Mouse (Mus musculus): Measurements from ENCODE around the gene Lbh. TPM values are rescaled to one million over a fixed set of nuclear protein-coding genes. Genes with fewer than 3 reads are reported as not detected.
A peak's percentile ranks its signal among the peaks of the same experiment; 100 is the strongest.

Lbh gene
- polyA plus RNA-seq (2012; rRNA removed), result 6.2 and 7.3 TPM in 2 replicates
- polyA plus RNA-seq (2014; fragmentation: Nextera tagmentation; extraction: Ambion mirVana), result 0.76 and 0.85 TPM in 2 replicates

- WGBS (ENCODE audit: insufficient replicate concordance), result 0% methylated on average over 34 of the region's 35 CpGs
- Histone ChIP-seq H3K36me3 (replicated peaks; ENCODE audit: control insufficient read depth, insufficient read depth, low read depth) (no peaks in the 10 kb centered on the region), H3K27ac (no peak within 1 kb of the TSS), H3K4me1 (replicated peaks; ENCODE audit: control insufficient read depth in 2 of 2, insufficient read depth in 2 of 2, low read length in 1 of 2) (peaks cover 0 to 2% of the 10 kb centered on the region in 2 experiments; a peak in 1 of 4 replicates), H3K9ac (replicated peaks) (peak within 1 kb of the TSS; percentile 34; the same call in 1 of the 2 replicates), H3K27me3 (ENCODE audit: control insufficient read depth, insufficient read depth, low read length) (peaks cover 33% of the 10 kb centered on the region), H3K4me3 (ENCODE audit: insufficient read depth in 1 of 2, low read depth in 2 of 2, low read length in 2 of 2) (peak within 1 kb of the TSS; percentile 53 to 55), H3K9me3 (ENCODE audit: control insufficient read depth, low read length) (no peaks in the 10 kb centered on the region), H3K4me2 (ENCODE audit: low read depth) (peak within 1 kb of the TSS; percentile 71)
- ATAC-seq (ENCODE audit: insufficient read depth) (peak; percentile 73), DNase-seq (ENCODE audit: low read depth in 3 of 3, low spot score in 3 of 3) (peak; percentile 38 to 65 (median 50))
- TF ChIP-seq CTCF (IDR thresholded peaks at IDR 0.05; ENCODE audit: low read depth) (no peak), EP300 (IDR thresholded peaks at IDR 0.05; ENCODE audit: low read depth) (no peak)
Measured at GRCm38 (mm10) chr17:72918053-72918452, at the start of gene Lbh. Lbh (plus strand) TSS chr17:72918305.

GRCm38 (mm10) chr17:72878979-72879378 lies 39.1 kb upstream of the Lbh start:
- TF ChIP-seq EP300 (IDR thresholded peaks at IDR 0.05; ENCODE audit: low read depth), result no peak
- TF ChIP-seq CTCF (IDR thresholded peaks at IDR 0.05; ENCODE audit: low read depth), result no peak
- Histone ChIP-seq H3K36me3 (replicated peaks; ENCODE audit: control insufficient read depth, insufficient read depth, low read depth) (no peaks in the 10 kb centered on the region), H3K27ac (no peak overlapping the region), H3K9ac (replicated peaks) (no peak overlapping the region), H3K4me2 (ENCODE audit: low read depth) (no peak overlapping the region), H3K27me3 (ENCODE audit: control insufficient read depth, insufficient read depth, low read length) (no peaks in the 10 kb centered on the region), H3K4me3 (ENCODE audit: insufficient read depth in 1 of 2, low read depth in 2 of 2, low read length in 2 of 2) (no peak overlapping the region), H3K9me3 (ENCODE audit: control insufficient read depth, low read length) (no peaks in the 10 kb centered on the region), H3K4me1 (replicated peaks; ENCODE audit: control insufficient read depth in 2 of 2, insufficient read depth in 2 of 2, low read length in 1 of 2) (no peaks in the 10 kb centered on the region)
- WGBS (ENCODE audit: insufficient replicate concordance), result 67% methylated on average over 9 of the region's 9 CpGs
- DNase-seq (ENCODE audit: low read depth in 3 of 3, low spot score in 3 of 3), result no peak
- no peak for ATAC-seq (ENCODE audit: insufficient read depth)

- no peak for TF ChIP-seq EP300 (IDR thresholded peaks at IDR 0.05; ENCODE audit: low read depth)
- TF ChIP-seq CTCF (IDR thresholded peaks at IDR 0.05; ENCODE audit: low read depth), result no peak
- no peak overlapping the region for H3K27ac ChIP-seq
Measured at GRCm38 (mm10) chr17:72880156-72880555, 37.9 kb upstream of the Lbh start.

GRCm38 (mm10) chr17:72881051-72881450 lies 37.1 kb upstream of the Lbh start:
- no peak for DNase-seq (ENCODE audit: low read depth in 3 of 3, low spot score in 3 of 3)
- ATAC-seq (ENCODE audit: insufficient read depth), result no peak
- WGBS (ENCODE audit: insufficient replicate concordance), result 60% methylated on average over 3 of the region's 3 CpGs

More at GRCm38 (mm10) chr17:72880156-72880555, 37.9 kb upstream of the Lbh start:
- H3K9me3 ChIP-seq (ENCODE audit: control insufficient read depth, low read length), result no peaks in the 10 kb centered on the region
- no peaks in the 10 kb centered on the region for H3K4me1 ChIP-seq (replicated peaks; ENCODE audit: control insufficient read depth in 2 of 2, insufficient read depth in 2 of 2, low read length in 1 of 2)
- no peak overlapping the region for H3K4me2 ChIP-seq (ENCODE audit: low read depth)
- ATAC-seq (ENCODE audit: insufficient read depth) (no peak), DNase-seq (ENCODE audit: low read depth in 3 of 3, low spot score in 3 of 3) (no peak)
- WGBS (ENCODE audit: insufficient replicate concordance), result 63% methylated on average over 3 of the region's 3 CpGs
- no peaks in the 10 kb centered on the region for H3K36me3 ChIP-seq (replicated peaks; ENCODE audit: control insufficient read depth, insufficient read depth, low read depth)
- H3K9ac ChIP-seq (replicated peaks), result no peak overlapping the region
- H3K4me3 ChIP-seq (ENCODE audit: insufficient read depth in 1 of 2, low read depth in 2 of 2, low read length in 2 of 2), result no peak overlapping the region
- H3K27me3 ChIP-seq (ENCODE audit: control insufficient read depth, insufficient read depth, low read length), result no peaks in the 10 kb centered on the region

GRCm38 (mm10) chr17:72881804-72882203 lies 36.3 kb upstream of the Lbh start:
- no peak for TF ChIP-seq CTCF (IDR thresholded peaks at IDR 0.05; ENCODE audit: low read depth)
- TF ChIP-seq EP300 (IDR thresholded peaks at IDR 0.05; ENCODE audit: low read depth), result no peak
- Histone ChIP-seq H3K27ac (no peak overlapping the region), H3K27me3 (ENCODE audit: control insufficient read depth, insufficient read depth, low read length) (no peaks in the 10 kb centered on the region), H3K36me3 (replicated peaks; ENCODE audit: control insufficient read depth, insufficient read depth, low read depth) (no peaks in the 10 kb centered on the region), H3K4me3 (ENCODE audit: insufficient read depth in 1 of 2, low read depth in 2 of 2, low read length in 2 of 2) (no peak overlapping the region), H3K4me2 (ENCODE audit: low read depth) (no peak overlapping the region), H3K9ac (replicated peaks) (no peak overlapping the region), H3K9me3 (ENCODE audit: control insufficient read depth, low read length) (no peaks in the 10 kb centered on the region), H3K4me1 (replicated peaks; ENCODE audit: control insufficient read depth in 2 of 2, insufficient read depth in 2 of 2, low read length in 1 of 2) (no peaks in the 10 kb centered on the region)
- DNase-seq (ENCODE audit: low read depth in 3 of 3, low spot score in 3 of 3), result no peak
- WGBS (ENCODE audit: insufficient replicate concordance), result 36% methylated on average over 1 of the region's 1 CpGs
- ATAC-seq (ENCODE audit: insufficient read depth), result no peak

More at GRCm38 (mm10) chr17:72881051-72881450, 37.1 kb upstream of the Lbh start:
- Histone ChIP-seq H3K27ac (no peak overlapping the region), H3K9ac (replicated peaks) (no peak overlapping the region), H3K4me1 (replicated peaks; ENCODE audit: control insufficient read depth in 2 of 2, insufficient read depth in 2 of 2, low read length in 1 of 2) (no peaks in the 10 kb centered on the region), H3K4me3 (ENCODE audit: insufficient read depth in 1 of 2, low read depth in 2 of 2, low read length in 2 of 2) (no peak overlapping the region), H3K36me3 (replicated peaks; ENCODE audit: control insufficient read depth, insufficient read depth, low read depth) (no peaks in the 10 kb centered on the region), H3K27me3 (ENCODE audit: control insufficient read depth, insufficient read depth, low read length) (no peaks in the 10 kb centered on the region), H3K4me2 (ENCODE audit: low read depth) (no peak overlapping the region), H3K9me3 (ENCODE audit: control insufficient read depth, low read length) (no peaks in the 10 kb centered on the region)
- TF ChIP-seq CTCF (IDR thresholded peaks at IDR 0.05; ENCODE audit: low read depth), result no peak
- no peak for TF ChIP-seq EP300 (IDR thresholded peaks at IDR 0.05; ENCODE audit: low read depth)
